Mouse (Mus musculus) midbrain, embryonic 16.5 days (tissue): Measurements from ENCODE around the gene Fhl3. TPM values are rescaled to one million over a fixed set of nuclear protein-coding genes. Genes with fewer than 3 reads are reported as not detected.
A peak's percentile ranks its signal among the peaks of the same experiment; 100 is the strongest.
"Not testable (repeated sequence)": the region's sequence is repeated elsewhere in the genome, so short reads cannot be mapped to it uniquely, and the experiment has no call there.

ENCODE experiments used
- ATAC-seq: fragments of 200-750 bp; cut with Nextera tagmentation; 2 replicates; pipeline ENCODE4 v1.8.0; 2017; ENCODE audit warnings: moderate TSS enrichment
- H3K27ac ChIP-seq: fragments of 300-500 bp; sonication (generic); 2 replicates; pipeline ENCODE4 v1.5.1; 2014; ENCODE audit warnings: mild to moderate bottlenecking, low read length, mixed read lengths
- H3K27me3 ChIP-seq: fragments of 300-500 bp; sonication (generic); 2 replicates; pipeline ENCODE4 v1.6.1; 2014; ENCODE audit warnings: low read depth, low read length, mixed read lengths; ENCODE audit not compliant: control insufficient read depth, insufficient read depth
- H3K36me3 ChIP-seq: fragments of 300-500 bp; sonication (generic); 2 replicates; pipeline ENCODE4 v1.6.1; 2014; ENCODE audit warnings: mild to moderate bottlenecking, low read length, moderate library complexity, mixed read lengths; ENCODE audit not compliant: control insufficient read depth, insufficient read depth
- H3K4me1 ChIP-seq: fragments of 300-500 bp; sonication (generic); 2 replicates; pipeline ENCODE4 v1.6.1; 2014; ENCODE audit warnings: mild to moderate bottlenecking, low read length, mixed read lengths; ENCODE audit not compliant: control insufficient read depth, insufficient read depth
- H3K4me2 ChIP-seq: fragments of 300-500 bp; sonication (generic); 2 replicates; pipeline ENCODE4 v1.6.1; 2014; ENCODE audit warnings: mild to moderate bottlenecking, low read length, mixed read lengths
- H3K4me3 ChIP-seq: fragments of 300-500 bp; sonication (generic); 2 replicates; pipeline ENCODE4 v1.5.1; 2014; ENCODE audit warnings: low read depth, mild to moderate bottlenecking, low read length, moderate library complexity, mixed read lengths
- H3K9ac ChIP-seq: fragments of 300-500 bp; sonication (generic); 2 replicates; pipeline ENCODE4 v1.6.1; 2014; ENCODE audit warnings: low read depth, low read length, mixed read lengths
- H3K9me3 ChIP-seq: fragments of 300-500 bp; sonication (generic); replicated peaks from 2 replicates; pipeline ENCODE4 v1.6.1; 2014; ENCODE audit warnings: mild to moderate bottlenecking, low read length, mixed read lengths; ENCODE audit not compliant: control insufficient read depth, poor library complexity, severe bottlenecking
- WGBS: fragments of 180-500 bp; shearing (Covaris S2); extraction: QIAGEN DNeasy Blood & Tissue Kit; methylation state at CpG from one replicate; pipeline ENCODE4 v1.1.7; 2014; 5-methylcytosine and 5-hydroxymethylcytosine counted together
- polyA plus RNA-seq: library from polyadenylated mRNA; unstranded; fragments of >200 nt; fragmentation: Nextera tagmentation; extraction: Ambion mirVana; gene quantifications from 2 replicates; pipeline ENCODE4 v1.2.1, GENCODE M21; 2015

Gene Fhl3
- polyA plus RNA-seq, 1 experiment from 2014 or later = 1.5 TPM

DNA sequence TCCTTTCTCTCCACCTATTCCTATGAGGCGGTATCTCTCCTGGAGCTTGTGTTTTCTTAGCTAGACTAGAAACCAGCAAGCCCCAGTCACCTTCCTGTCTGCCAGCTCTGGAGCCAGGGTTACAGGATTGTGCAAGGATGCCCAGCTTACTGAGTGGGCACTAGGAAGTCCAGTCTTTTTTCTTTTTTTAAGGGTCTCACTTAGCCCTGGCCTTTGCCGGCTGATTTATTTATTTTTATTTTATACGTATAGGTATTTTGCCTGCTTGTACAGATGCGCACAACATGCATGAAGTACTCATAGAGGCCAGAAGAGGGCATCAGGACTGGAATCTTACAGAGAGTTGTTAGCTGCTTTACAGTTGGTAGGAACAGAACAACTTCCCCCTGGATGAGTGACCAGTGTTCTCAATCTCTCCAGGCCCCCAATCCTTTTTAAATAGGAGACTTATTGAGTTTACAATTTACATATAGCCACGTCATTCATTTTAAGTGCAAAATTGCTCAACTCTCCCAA is 10.3 kb downstream of the Fhl3 start:
- 9% methylated on average over 5 of the region's 5 CpGs for WGBS
- no peak for ATAC-seq
- Histone ChIP-seq H3K27me3 (peaks cover 12% of the 10 kb centered on the region; the same call in 1 of the 2 replicates), H3K36me3 (no peaks in the 10 kb centered on the region), H3K4me2 (no peak overlapping the region), H3K9me3 (no peaks in the 10 kb centered on the region), H3K4me1 (peaks cover 17% of the 10 kb centered on the region), H3K4me3 (no peak overlapping the region), H3K27ac (no peak overlapping the region), H3K9ac (no peak overlapping the region)

DNA sequence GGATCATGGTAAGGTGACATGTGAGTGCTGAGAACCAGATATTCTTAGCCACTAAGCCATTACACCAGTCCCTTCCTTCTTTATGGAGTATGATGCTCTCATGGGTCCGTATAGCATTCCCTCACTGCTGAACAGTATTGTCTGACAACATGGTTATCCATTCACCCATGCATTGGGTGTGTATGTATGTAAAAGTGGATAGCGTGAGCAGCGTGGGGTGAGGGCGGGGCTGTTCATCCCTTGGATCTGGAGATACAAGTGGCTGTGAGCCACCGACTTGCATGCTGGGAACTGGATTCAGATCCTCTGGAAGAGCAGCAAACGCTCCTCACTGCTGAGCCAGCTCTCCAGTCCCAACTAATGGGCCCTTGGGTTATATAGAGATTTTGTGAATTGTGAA is 12.1 kb downstream of the Fhl3 start:
- H3K4me2 ChIP-seq = no peak overlapping the region
- 0 out of 2 replicates have a peak, but pooled peaks cover 4% of the 10 kb centered on the region for H3K36me3 ChIP-seq
- no peak overlapping the region for H3K27ac ChIP-seq
- peaks cover 20% of the 10 kb centered on the region for H3K4me1 ChIP-seq
- no peak for ATAC-seq
- H3K9me3 ChIP-seq = no peaks in the 10 kb centered on the region
- 83% methylated on average over 6 of the region's 6 CpGs for WGBS
- no peak overlapping the region for H3K4me3 ChIP-seq
- no peak overlapping the region for H3K9ac ChIP-seq
- H3K27me3 ChIP-seq = peaks cover 12% of the 10 kb centered on the region; the same call in 1 of the 2 replicates

DNA sequence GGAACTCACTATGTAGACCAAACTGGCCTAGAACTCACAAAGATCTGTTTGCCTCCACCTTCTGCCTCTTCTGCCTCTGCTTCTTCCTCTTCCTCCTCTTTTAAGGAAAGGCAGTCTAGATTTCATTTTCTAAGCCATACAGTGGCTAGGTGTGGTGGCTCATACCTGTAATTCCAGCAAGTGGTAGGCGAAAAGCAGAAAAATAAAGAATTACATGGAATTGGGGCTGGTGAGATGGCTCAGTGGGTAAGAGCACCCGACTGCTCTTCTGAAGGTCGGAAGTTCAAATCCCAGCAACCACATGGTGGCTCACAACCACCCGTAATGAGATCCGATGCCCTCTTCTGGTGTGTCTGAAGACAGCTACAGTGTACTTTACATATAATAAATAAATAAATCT is 13.3 kb downstream of the Fhl3 start:
- H3K4me1 ChIP-seq = peaks cover 17% of the 10 kb centered on the region
- 80% methylated on average over 4 of the region's 5 CpGs for WGBS
- H3K36me3 ChIP-seq, H3K4me3 ChIP-seq, H3K4me2 ChIP-seq, ATAC-seq, H3K9me3 ChIP-seq, H3K9ac ChIP-seq, H3K27ac ChIP-seq: not testable (repeated sequence)
- H3K27me3 ChIP-seq = peaks cover 12% of the 10 kb centered on the region; the same call in 1 of the 2 replicates

DNA sequence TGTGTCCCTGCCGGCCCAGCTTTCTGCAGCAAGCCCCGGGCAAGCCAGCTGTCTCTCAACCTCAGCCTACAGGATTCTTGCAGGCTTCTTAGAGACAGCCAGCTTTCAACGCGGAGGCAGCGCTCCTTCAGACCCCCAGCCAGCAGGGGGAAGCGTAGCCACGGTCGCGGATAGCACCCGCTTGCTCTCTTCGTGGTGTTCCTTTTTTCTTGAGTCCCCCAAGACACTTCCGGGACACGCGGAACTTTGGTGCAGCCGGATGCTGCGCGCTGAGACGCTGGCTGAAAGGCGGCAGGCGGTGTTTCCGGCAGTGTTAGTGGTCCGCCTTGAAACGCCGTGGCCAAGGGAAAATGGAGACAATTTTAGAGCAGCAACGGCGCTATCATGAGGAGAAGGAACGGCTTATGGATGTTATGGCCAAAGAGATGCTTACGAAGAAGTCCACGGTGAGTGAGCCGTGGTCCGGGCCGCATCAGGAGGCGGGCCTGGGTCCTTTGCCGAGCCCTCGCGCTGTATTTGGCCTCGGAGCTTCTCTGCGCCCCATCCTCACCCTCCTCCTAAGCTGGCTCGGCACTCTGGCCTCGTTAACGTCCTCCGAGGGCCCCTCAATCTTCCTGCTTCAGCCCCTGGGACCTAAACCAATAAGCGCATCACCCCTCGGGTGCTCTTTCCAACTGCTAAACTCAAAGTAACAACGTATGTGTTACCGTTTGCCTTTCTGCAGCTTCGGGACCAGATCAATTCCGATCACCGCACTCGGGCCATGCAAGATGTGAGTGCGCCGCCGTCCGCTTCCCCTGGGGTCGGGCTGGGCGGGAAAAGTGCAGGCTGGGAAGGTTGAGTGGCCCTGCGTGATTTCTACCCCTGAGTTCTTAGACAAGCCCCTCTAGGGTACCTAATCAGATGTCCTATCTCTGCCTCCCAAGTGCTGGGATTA is 14.3 kb downstream of the Fhl3 start, which contains the start of gene Sf3a3:
TSS of gene Sf3a3 (plus strand) at position 232 of the 937 bp plus-strand sequence.
- peak within 1 kb of the TSS; percentile 97 for H3K4me2 ChIP-seq
- peak; percentile 95 for ATAC-seq
- WGBS = under 1% methylated on average over 57 of the region's 57 CpGs

DNA sequence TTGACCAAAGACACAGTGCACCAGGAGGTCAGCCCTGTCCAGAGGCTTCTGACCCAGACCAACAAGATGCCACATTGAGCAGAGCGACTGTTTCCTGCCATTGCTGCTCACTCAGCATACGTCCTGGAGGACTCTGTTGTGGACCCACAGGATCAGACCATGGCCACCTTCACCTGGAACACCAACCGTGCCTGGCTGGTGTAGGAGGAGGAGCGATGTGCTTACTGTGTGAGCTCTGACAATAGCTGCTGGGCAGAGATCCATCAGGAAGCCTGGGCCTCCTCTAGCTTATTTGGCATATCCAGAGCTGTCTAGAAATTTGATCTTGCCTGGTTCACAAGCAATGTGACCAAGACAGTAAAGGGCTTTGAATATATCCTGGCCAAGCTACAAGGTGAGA is 18.6 kb downstream of the Fhl3 start:
- Histone ChIP-seq H3K36me3 (peaks cover 25% of the 10 kb centered on the region), H3K4me3 (no peak overlapping the region), H3K27ac (no peak overlapping the region), H3K4me2 (no peak overlapping the region), H3K4me1 (peaks cover 12% of the 10 kb centered on the region), H3K9ac (no peak overlapping the region), H3K9me3 (no peaks in the 10 kb centered on the region), H3K27me3 (no peaks in the 10 kb centered on the region)
- no peak for ATAC-seq
- WGBS = 93% methylated on average over 4 of the region's 4 CpGs

More for the DNA sequence above, 14.3 kb downstream of the Fhl3 start, which contains the start of gene Sf3a3:
- no peaks in the 10 kb centered on the region for H3K9me3 ChIP-seq
- peaks cover 14% of the 10 kb centered on the region for H3K4me1 ChIP-seq
- H3K4me3 ChIP-seq = peak within 1 kb of the TSS; percentile 87
- H3K27me3 ChIP-seq = peaks cover 4% of the 10 kb centered on the region; the same call in 1 of the 2 replicates
- H3K9ac ChIP-seq = peak within 1 kb of the TSS; percentile 85
- peak within 1 kb of the TSS; percentile 62 for H3K27ac ChIP-seq
- peaks cover 18% of the 10 kb centered on the region; the same call in 1 of the 2 replicates for H3K36me3 ChIP-seq

DNA sequence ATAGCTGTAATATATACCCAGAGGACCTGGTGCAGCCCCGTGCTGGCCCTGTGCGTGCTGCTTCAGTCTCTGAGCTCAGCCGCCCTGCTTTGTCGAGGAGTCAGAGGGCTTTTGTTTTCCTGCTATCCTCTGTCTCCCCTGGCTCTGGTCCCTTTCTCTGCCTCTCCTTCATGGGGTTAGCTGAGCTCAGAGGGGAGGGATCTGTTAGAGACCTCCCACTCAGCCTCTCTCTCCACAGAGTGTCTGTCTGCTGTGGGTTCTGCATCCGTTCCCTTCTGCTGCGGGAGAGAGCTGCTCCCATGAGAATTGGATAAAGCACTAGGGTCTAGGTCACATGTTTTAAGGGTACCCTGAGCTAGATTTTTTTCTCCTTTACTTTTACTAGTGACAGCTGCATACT is 25.6 kb downstream of the Fhl3 start:
- Histone ChIP-seq H3K4me1 (no peaks in the 10 kb centered on the region), H3K4me3 (no peak overlapping the region), H3K9ac (no peak overlapping the region), H3K9me3 (no peaks in the 10 kb centered on the region), H3K27ac (no peak overlapping the region), H3K36me3 (peaks cover 54% of the 10 kb centered on the region), H3K4me2 (no peak overlapping the region), H3K27me3 (no peaks in the 10 kb centered on the region)
- WGBS = 79% methylated on average over 6 of the region's 6 CpGs
- ATAC-seq = no peak

DNA sequence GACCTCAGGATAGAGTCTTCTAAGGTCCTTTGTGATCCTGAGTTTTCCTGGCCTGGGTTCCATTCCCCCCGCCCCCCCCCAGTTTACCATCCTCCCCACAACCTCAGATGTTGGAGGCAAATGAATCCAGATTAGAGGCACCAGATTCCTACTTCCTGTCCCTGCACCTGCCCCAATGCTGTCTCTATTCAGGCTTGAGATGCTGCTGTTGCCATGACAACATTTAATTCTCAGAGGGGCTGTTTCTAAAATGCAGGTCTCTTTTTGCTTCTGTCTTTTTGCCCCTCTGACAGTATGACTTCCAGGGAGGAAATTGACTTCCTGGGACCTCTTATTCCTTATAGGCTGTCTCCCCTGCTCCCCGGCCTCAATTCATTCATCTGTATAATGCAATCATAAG is 36.5 kb downstream of the Fhl3 start:
- Histone ChIP-seq H3K27me3 (no peaks in the 10 kb centered on the region), H3K27ac (no peak overlapping the region; the same call in 1 of the 2 replicates), H3K36me3 (peaks cover 5% of the 10 kb centered on the region), H3K4me2 (no peak overlapping the region), H3K4me3 (no peak overlapping the region), H3K9ac (no peak overlapping the region), H3K9me3 (no peaks in the 10 kb centered on the region), H3K4me1 (peaks cover 3% of the 10 kb centered on the region; the same call in 1 of the 2 replicates)
- no peak for ATAC-seq
- WGBS = 70% methylated on average over 2 of the region's 2 CpGs

DNA sequence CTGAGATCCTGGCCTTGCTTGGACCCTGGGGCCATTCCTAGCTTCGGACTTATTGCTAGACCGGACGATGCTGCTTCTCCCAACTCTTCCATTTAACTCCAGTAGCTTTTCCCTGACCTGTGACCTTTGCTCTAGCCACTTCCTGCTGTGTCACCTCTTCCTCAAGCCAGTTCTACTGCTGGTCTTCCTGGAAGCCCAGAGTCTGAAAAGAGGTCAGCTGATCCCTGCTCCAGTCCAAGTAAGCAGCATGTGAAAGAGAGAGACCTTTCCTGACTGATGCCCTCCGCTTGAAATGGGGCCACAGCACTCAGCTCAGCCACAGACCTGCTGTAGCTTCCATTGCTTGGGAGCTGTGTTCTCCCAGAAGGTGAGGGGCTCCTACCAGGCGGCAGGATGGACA is 37.0 kb downstream of the Fhl3 start:
- no peak overlapping the region for H3K27ac ChIP-seq
- peaks cover 4% of the 10 kb centered on the region; the same call in 1 of the 2 replicates for H3K36me3 ChIP-seq
- H3K4me2 ChIP-seq = no peak overlapping the region
- no peak overlapping the region for H3K9ac ChIP-seq
- H3K9me3 ChIP-seq = no peaks in the 10 kb centered on the region
- H3K4me3 ChIP-seq = no peak overlapping the region
- WGBS = 74% methylated on average over 5 of the region's 5 CpGs
- H3K4me1 ChIP-seq = peaks cover 8% of the 10 kb centered on the region
- ATAC-seq = no peak
- H3K27me3 ChIP-seq = no peaks in the 10 kb centered on the region

DNA sequence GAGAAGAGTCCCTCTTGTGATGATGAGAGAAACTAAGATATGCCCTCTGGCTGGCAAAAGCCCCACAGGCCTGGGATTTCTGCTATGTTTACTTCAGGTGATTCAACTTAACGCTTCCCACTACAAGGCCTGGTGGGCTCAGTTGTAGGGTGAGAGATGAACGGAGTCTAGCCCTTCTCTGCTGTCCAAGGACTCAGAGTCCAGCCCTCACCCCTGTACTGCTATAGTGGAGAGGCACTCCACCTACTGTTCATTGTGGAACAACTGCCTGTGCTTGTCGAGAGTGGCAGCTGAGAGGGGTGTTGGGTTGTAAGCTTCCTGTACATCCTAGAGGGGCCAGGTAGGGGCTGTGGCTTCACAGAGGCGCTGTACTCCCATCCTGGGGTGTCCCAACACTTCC is 37.5 kb downstream of the Fhl3 start:
- Histone ChIP-seq H3K9me3 (no peaks in the 10 kb centered on the region), H3K4me1 (peaks cover 12% of the 10 kb centered on the region), H3K4me2 (no peak overlapping the region), H3K9ac (no peak overlapping the region), H3K36me3 (no peaks in the 10 kb centered on the region; the same call in 1 of the 2 replicates), H3K27ac (no peak overlapping the region), H3K27me3 (no peaks in the 10 kb centered on the region), H3K4me3 (no peak overlapping the region)
- WGBS = 62% methylated on average over 4 of the region's 4 CpGs
- ATAC-seq = no peak
